Mouse (Mus musculus) liver, adult 2 months (tissue): ENCODE results near the gene Galnt10. TPM values are rescaled to one million over a fixed set of nuclear protein-coding genes. Genes with fewer than 3 reads are reported as not detected.

Experiments
- DNase-seq: peaks from one replicate; pipeline ENCODE4 v3.0.0-alpha.2; 2011; ENCODE audit warnings: low read depth, low spot score; ENCODE audit errors: extremely low read depth
- H3K27ac ChIP-seq: fragments of 200-500 bp; replicated peaks from 2 replicates; pipeline ENCODE4 v1.5.1; 2012; ENCODE audit warnings: low read depth, mild to moderate bottlenecking, control low read depth, inconsistent platforms, low read length; ENCODE audit not compliant: insufficient read depth
- H3K27me3 ChIP-seq: fragments of 200-500 bp; 2 replicates; pipeline ENCODE4 v1.6.1; 2012; ENCODE audit warnings: mild to moderate bottlenecking, moderate library complexity, low read length, inconsistent platforms; ENCODE audit not compliant: control insufficient read depth, insufficient read depth
- H3K36me3 ChIP-seq: fragments of 200-500 bp; 2 replicates; pipeline ENCODE4 v1.6.1; 2012; ENCODE audit warnings: low read length, inconsistent platforms; ENCODE audit not compliant: control insufficient read depth, insufficient read depth
- H3K4me1 ChIP-seq: fragments of 200-500 bp; 2 replicates; pipeline ENCODE4 v1.6.1; 2011; ENCODE audit warnings: low read length; ENCODE audit not compliant: control insufficient read depth, insufficient read depth
- H3K4me3 ChIP-seq: fragments of 200-500 bp; 2 replicates; pipeline ENCODE4 v1.5.1; 2011; ENCODE audit warnings: low read depth, mild to moderate bottlenecking, control low read depth, low read length, moderate library complexity; ENCODE audit not compliant: insufficient read depth
- H3K79me2 ChIP-seq: fragments of 200-500 bp; 2 replicates; pipeline ENCODE4 v1.6.1; 2012; ENCODE audit warnings: inconsistent platforms, mild to moderate bottlenecking, low read length, moderate library complexity; ENCODE audit not compliant: control insufficient read depth, insufficient read depth
- H3K9ac ChIP-seq: fragments of 200-500 bp; 2 replicates; pipeline ENCODE4 v1.6.1; 2012; ENCODE audit warnings: low read depth, mild to moderate bottlenecking, control low read depth, inconsistent platforms, low read length
- CTCF ChIP-seq: fragments of 200-500 bp; IDR thresholded peaks from 2 replicates; pipeline ENCODE4 v1.5.1; 2011; ENCODE audit warnings: low read depth, low read length, control low read depth
- POLR2A ChIP-seq: fragments of 200-500 bp; IDR thresholded peaks from 2 replicates; pipeline ENCODE4 v1.6.1; 2011; ENCODE audit warnings: low read length, control low read depth; ENCODE audit not compliant: insufficient read depth; ENCODE audit errors: extremely low read depth
- WGBS: fragments of 180-500 bp; shearing (Covaris S2); methylation state at CpG from one replicate; pipeline ENCODE4 v1.1.7; 2018; 5-methylcytosine and 5-hydroxymethylcytosine counted together
- polyA plus RNA-seq: library from polyadenylated mRNA; depleted of rRNA; stranded (reverse); fragments of >200 nt; gene quantifications from 2 replicates; pipeline ENCODE4 v1.2.3, GENCODE M21; 2012
- total RNA-seq: library from RNA; depleted of rRNA; stranded (reverse); fragments of >200 nt; gene quantifications from 2 replicates; pipeline ENCODE4 v1.2.3, GENCODE M21; 2014

The Galnt10 gene
- total and polyA plus RNA-seq, 2 experiments, result 2.5 to 3.9 TPM

- no peaks in the 10 kb centered on the region for H3K36me3 ChIP-seq
Observed at GRCm38 (mm10) chr11:57652206-57652922, 7.1 kb downstream of the Galnt10 start.

GRCm38 (mm10) chr11:57652923-57653660, 7.8 kb downstream of the Galnt10 start:
- H3K79me2 ChIP-seq, result no peaks in the 10 kb centered on the region; the same call in 1 of the 2 replicates
- 91% methylated on average over 14 of the region's 14 CpGs for WGBS
- H3K27ac ChIP-seq, result no peak overlapping the region
- no peak overlapping the region for H3K4me3 ChIP-seq
- no peak overlapping the region for H3K9ac ChIP-seq
- H3K4me1 ChIP-seq, result no peaks in the 10 kb centered on the region
- H3K36me3 ChIP-seq, result no peaks in the 10 kb centered on the region
- H3K27me3 ChIP-seq, result no peaks in the 10 kb centered on the region
- DNase-seq, result no peak
- TF ChIP-seq CTCF (no peak), POLR2A (no peak)

More at GRCm38 (mm10) chr11:57652206-57652922, 7.1 kb downstream of the Galnt10 start:
- Histone ChIP-seq H3K4me3 (no peak overlapping the region), H3K27ac (no peak overlapping the region), H3K79me2 (no peaks in the 10 kb centered on the region; the same call in 1 of the 2 replicates), H3K4me1 (no peaks in the 10 kb centered on the region), H3K27me3 (no peaks in the 10 kb centered on the region), H3K9ac (no peak overlapping the region)
- no peak for DNase-seq
- WGBS, result 94% methylated on average over 23 of the region's 23 CpGs
- no peak for TF ChIP-seq CTCF
- TF ChIP-seq POLR2A, result no peak

GRCm38 (mm10) chr11:57653796-57654195, 8.6 kb downstream of the Galnt10 start:
- no peak for TF ChIP-seq POLR2A
- TF ChIP-seq CTCF, result no peak
- Histone ChIP-seq H3K27me3 (no peaks in the 10 kb centered on the region), H3K27ac (no peak overlapping the region), H3K9ac (no peak overlapping the region), H3K4me1 (no peaks in the 10 kb centered on the region), H3K36me3 (no peaks in the 10 kb centered on the region), H3K79me2 (no peaks in the 10 kb centered on the region; the same call in 1 of the 2 replicates), H3K4me3 (no peak overlapping the region)
- WGBS, result 92% methylated on average over 5 of the region's 5 CpGs
- no peak for DNase-seq

- no peaks in the 10 kb centered on the region for H3K27me3 ChIP-seq
- H3K27ac ChIP-seq, result no peak overlapping the region
- no peak overlapping the region for H3K4me3 ChIP-seq
- no peaks in the 10 kb centered on the region; the same call in 1 of the 2 replicates for H3K79me2 ChIP-seq
- 81% methylated on average over 4 of the region's 4 CpGs for WGBS
- TF ChIP-seq CTCF, result no peak
- no peak for TF ChIP-seq POLR2A
- no peaks in the 10 kb centered on the region for H3K4me1 ChIP-seq
- no peak overlapping the region for H3K9ac ChIP-seq
- no peaks in the 10 kb centered on the region for H3K36me3 ChIP-seq
- no peak for DNase-seq
Observed at GRCm38 (mm10) chr11:57654386-57654785, 9.1 kb downstream of the Galnt10 start.

GRCm38 (mm10) chr11:57654977-57655397, 9.7 kb downstream of the Galnt10 start:
- Histone ChIP-seq H3K36me3 (no peaks in the 10 kb centered on the region), H3K27ac (no peak overlapping the region), H3K9ac (no peak overlapping the region), H3K4me3 (no peak overlapping the region), H3K27me3 (no peaks in the 10 kb centered on the region), H3K79me2 (no peaks in the 10 kb centered on the region; the same call in 1 of the 2 replicates), H3K4me1 (no peaks in the 10 kb centered on the region)
- DNase-seq, result no peak
- WGBS, result 85% methylated on average over 5 of the region's 5 CpGs
- TF ChIP-seq CTCF, result no peak
- no peak for TF ChIP-seq POLR2A
